In the genomic region with DNA sequence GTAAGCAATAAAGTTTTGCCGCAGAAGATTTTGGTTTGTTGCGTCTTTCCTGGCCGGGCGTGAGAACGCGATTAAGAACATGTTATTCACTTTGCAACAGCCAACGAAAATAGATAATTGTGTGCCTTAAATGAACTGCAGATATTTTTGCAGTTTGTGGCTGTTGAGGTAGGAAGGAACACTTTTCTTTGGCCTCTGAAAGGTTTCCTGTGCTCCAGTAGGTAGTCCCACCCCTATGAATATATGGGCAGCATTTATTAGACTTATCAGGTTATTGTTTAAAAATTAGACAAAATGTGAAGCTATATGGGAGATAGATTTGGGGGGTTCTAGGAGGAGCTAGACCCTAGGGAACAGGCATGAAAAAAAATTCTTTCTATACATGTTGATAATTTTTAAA, we compare ENCODE assay signal across 7 mouse cellular contexts.
DNase-seq lines count a peak whose midpoint lies in the region; ATAC-seq and TF ChIP-seq lines count a peak whose summit lies in the region.

No protein-coding gene starts in this region.

- no peak for TF ChIP-seq CTCF in thymus, adult 2 months (IDR thresholded peaks at IDR 0.05; ENCODE audit: borderline replicate concordance, control insufficient read depth, extremely low read depth, insufficient read depth, low read length, poor library complexity)

- no peak for TF ChIP-seq POLR2A in thymus, adult 2 months (IDR thresholded peaks at IDR 0.05; ENCODE audit: control insufficient read depth, extremely low read depth, insufficient read depth, low read length, poor library complexity)

- no peaks in the 10 kb centered on the region for H3K4me1 ChIP-seq in thymus, adult 2 months (replicated peaks; ENCODE audit: control insufficient read depth, insufficient read depth, low read length)
- no peaks in the 10 kb centered on the region for H3K4me1 ChIP-seq in forebrain, embryonic 14.5 days (ENCODE audit: control insufficient read depth, insufficient read depth, low read length)
- H3K4me1 ChIP-seq in liver, embryonic 12.5 days, result no peaks in the 10 kb centered on the region
- H3K4me1 ChIP-seq in stomach, embryonic 16.5 days (ENCODE audit: control insufficient read depth, insufficient read depth, low read length), result no peaks in the 10 kb centered on the region

- no peaks in the 10 kb centered on the region for H3K27me3 ChIP-seq in thymus, adult 2 months (ENCODE audit: control insufficient read depth, insufficient read depth, low read length)
- H3K27me3 ChIP-seq in forebrain, embryonic 14.5 days (replicated peaks; ENCODE audit: control insufficient read depth, insufficient read depth, low read length), result no peaks in the 10 kb centered on the region
- no peaks in the 10 kb centered on the region for H3K27me3 ChIP-seq in liver, embryonic 12.5 days (replicated peaks)
- no peaks in the 10 kb centered on the region for H3K27me3 ChIP-seq in stomach, embryonic 16.5 days (ENCODE audit: control insufficient read depth, insufficient read depth, low read length)

- H3K4me2 ChIP-seq in forebrain, embryonic 14.5 days (ENCODE audit: low read length), result peak overlapping the region; percentile 51
- H3K4me2 ChIP-seq in liver, embryonic 12.5 days, result peak overlapping the region; percentile 58
- H3K4me2 ChIP-seq in stomach, embryonic 16.5 days (ENCODE audit: low read depth, low read length), result peak overlapping the region; percentile 41

- H3K9ac ChIP-seq in forebrain, embryonic 14.5 days (ENCODE audit: low read length), result peak overlapping the region; percentile 48; the same call in 1 of the 2 replicates
- 0 out of 2 replicates have a peak overlapping the region, but pooled peaks have one; percentile 27 for H3K9ac ChIP-seq in liver, embryonic 12.5 days
- H3K9ac ChIP-seq in stomach, embryonic 16.5 days (ENCODE audit: low read length), result 0 out of 2 replicates have a peak overlapping the region, but pooled peaks have one; percentile 5

- DNase-seq in thymus, adult 2 months, result no peak
- no peak for DNase-seq in thymus, postnatal 36 days
- DNase-seq in forebrain, embryonic 14.5 days (ENCODE audit: low spot score), result no peak
- DNase-seq in cerebellum, adult 9-10 months, result no peak
- no peak for DNase-seq in lung, postnatal 25 days (ENCODE audit: low spot score)

- WGBS in thymus, adult 2 months, result 40% methylated on average over 7 of the region's 7 CpGs
- WGBS in forebrain, embryonic 14.5 days, result 26% methylated on average over 7 of the region's 7 CpGs
- 26% methylated on average over 7 of the region's 7 CpGs for WGBS in liver, embryonic 12.5 days (ENCODE audit: insufficient replicate concordance)
- 32% methylated on average over 7 of the region's 7 CpGs for WGBS in stomach, embryonic 16.5 days

- peak overlapping the region; percentile 77 for H3K27ac ChIP-seq in thymus, adult 2 months (ENCODE audit: control insufficient read depth, insufficient read depth, low read length)
- H3K27ac ChIP-seq in forebrain, embryonic 14.5 days (ENCODE audit: low read depth, low read length), result no peak overlapping the region
- H3K27ac ChIP-seq in liver, embryonic 12.5 days, result no peak overlapping the region
- H3K27ac ChIP-seq in stomach, embryonic 16.5 days (ENCODE audit: low read length), result no peak overlapping the region

- no peaks in the 10 kb centered on the region for H3K9me3 ChIP-seq in forebrain, embryonic 14.5 days (replicated peaks; ENCODE audit: control insufficient read depth, low read length)
- H3K9me3 ChIP-seq in liver, embryonic 12.5 days (replicated peaks), result no peaks in the 10 kb centered on the region
- H3K9me3 ChIP-seq in stomach, embryonic 16.5 days (replicated peaks; ENCODE audit: control insufficient read depth, low read length), result no peaks in the 10 kb centered on the region

- H3K4me3 ChIP-seq in thymus, adult 2 months (ENCODE audit: control insufficient read depth, insufficient read depth, low read length), result peak overlapping the region; percentile 42
- peak overlapping the region; percentile 33 for H3K4me3 ChIP-seq in forebrain, embryonic 14.5 days (ENCODE audit: low read depth, low read length)
- peak overlapping the region; percentile 43 for H3K4me3 ChIP-seq in liver, embryonic 12.5 days
- H3K4me3 ChIP-seq in stomach, embryonic 16.5 days (replicated peaks; ENCODE audit: low read length), result peak overlapping the region; percentile 38

- no peaks in the 10 kb centered on the region for H3K36me3 ChIP-seq in thymus, adult 2 months (ENCODE audit: control insufficient read depth, insufficient read depth, low read length)
- H3K36me3 ChIP-seq in forebrain, embryonic 14.5 days (ENCODE audit: control insufficient read depth, insufficient read depth, low read length), result no peaks in the 10 kb centered on the region
- H3K36me3 ChIP-seq in liver, embryonic 12.5 days, result no peaks in the 10 kb centered on the region
- H3K36me3 ChIP-seq in stomach, embryonic 16.5 days (ENCODE audit: control insufficient read depth, insufficient read depth, low read length), result no peaks in the 10 kb centered on the region

- ATAC-seq in forebrain, embryonic 14.5 days, result peak; percentile 57; the same call in 1 of the 2 replicates
- no peak for ATAC-seq in liver, embryonic 12.5 days
- no peak for ATAC-seq in stomach, embryonic 16.5 days (ENCODE audit: insufficient read depth, low FRiP score)
